Comparison of ENCODE assay signal across 22 mouse cellular contexts in genomic region chr17:54685143-54686040, GRCm38 (mm10).
DNase-seq lines count a peak whose midpoint lies in the region; ATAC-seq and TF ChIP-seq lines count a peak whose summit lies in the region.
"Had no signal": no experiment of that assay in that cellular context is flagged by ENCODE, and none has a peak within 500 bp of the region (broad histone marks: within the 10 kb centered on the region; RNA-seq: fewer than 3 reads in every experiment).

No protein-coding gene starts in this region.

- DNase-seq in kidney, adult 2 months, result peak; percentile 27
- DNase-seq in kidney, postnatal 10 days, result no peak
- DNase-seq in midbrain, embryonic 11.5 days (ENCODE audit: low spot score, missing footprints), result no peak
- peak; percentile 66 for DNase-seq in forelimb bud, embryonic 11.5 days (ENCODE audit: low read depth, low spot score)
- DNase-seq in adrenal gland, postnatal 25 days, result no peak
- DNase-seq in adrenal gland, adult 2 months, result no peak
- DNase-seq: adrenal gland, postnatal 14 days; cerebellum, adult 11-12 months; cerebellum, postnatal 25 days; gastrocnemius, postnatal 25 days; heart, adult 2 months; heart, postnatal 36 days; midbrain, embryonic 14.5 days; right cerebral cortex, postnatal 14 days had no signal

- TF ChIP-seq CTCF in kidney, adult 2 months (conservative IDR thresholded peaks at IDR 0.05; ENCODE audit: insufficient read depth, insufficient read length, low read depth, low read length), result no peak

- TF ChIP-seq POLR2A in kidney, adult 2 months (IDR thresholded peaks at IDR 0.05; ENCODE audit: low read depth, low read length), result no peak

- H3K4me3 ChIP-seq in kidney, adult 2 months (ENCODE audit: insufficient read depth, low read depth, low read length), result no peak overlapping the region
- no peak overlapping the region for H3K4me3 ChIP-seq in midbrain, embryonic 15.5 days
- H3K4me3 ChIP-seq in midbrain, embryonic 11.5 days (ENCODE audit: low read depth, low read length), result no peak overlapping the region
- no peak overlapping the region for H3K4me3 ChIP-seq in limb, embryonic 12.5 days (replicated peaks)
- H3K4me3 ChIP-seq: heart, adult 2 months; kidney, embryonic 15.5 days had no signal

- H3K4me2 ChIP-seq in midbrain, embryonic 15.5 days, result no peak overlapping the region
- H3K4me2 ChIP-seq in midbrain, embryonic 11.5 days, result no peak overlapping the region
- no peak overlapping the region for H3K4me2 ChIP-seq in limb, embryonic 12.5 days
- H3K4me2 ChIP-seq: hindbrain, embryonic 14.5 days; kidney, embryonic 15.5 days had no signal

- H3K9me3 ChIP-seq in midbrain, embryonic 15.5 days, result no peaks in the 10 kb centered on the region
- H3K9me3 ChIP-seq in midbrain, embryonic 11.5 days (ENCODE audit: control insufficient read depth, low read length), result no peaks in the 10 kb centered on the region
- peaks cover 5% of the 10 kb centered on the region; the same call in 1 of the 2 replicates for H3K9me3 ChIP-seq in limb, embryonic 12.5 days

- no peaks in the 10 kb centered on the region for H3K4me1 ChIP-seq in kidney, adult 2 months (ENCODE audit: control insufficient read depth, insufficient read depth, low read length)
- no peaks in the 10 kb centered on the region for H3K4me1 ChIP-seq in midbrain, embryonic 15.5 days
- H3K4me1 ChIP-seq in midbrain, embryonic 11.5 days (ENCODE audit: control insufficient read depth, insufficient read depth, low read length), result no peaks in the 10 kb centered on the region
- H3K4me1 ChIP-seq in limb, embryonic 12.5 days (replicated peaks), result no peaks in the 10 kb centered on the region
- H3K4me1 ChIP-seq: kidney, embryonic 15.5 days had no signal

- H3K36me3 ChIP-seq in kidney, adult 2 months (ENCODE audit: control insufficient read depth, insufficient read depth, low read length), result no peaks in the 10 kb centered on the region
- H3K36me3 ChIP-seq in midbrain, embryonic 15.5 days (replicated peaks), result no peaks in the 10 kb centered on the region
- no peaks in the 10 kb centered on the region for H3K36me3 ChIP-seq in midbrain, embryonic 11.5 days (ENCODE audit: control insufficient read depth, insufficient read depth, low read length)
- H3K36me3 ChIP-seq in limb, embryonic 12.5 days, result no peaks in the 10 kb centered on the region
- H3K36me3 ChIP-seq: G1E; kidney, embryonic 15.5 days had no signal

- H3K27ac ChIP-seq in kidney, adult 2 months (ENCODE audit: insufficient read depth, low read depth, low read length), result no peak overlapping the region
- no peak overlapping the region for H3K27ac ChIP-seq in midbrain, embryonic 15.5 days
- H3K27ac ChIP-seq in midbrain, embryonic 11.5 days (ENCODE audit: low read depth, low read length), result no peak overlapping the region
- no peak overlapping the region for H3K27ac ChIP-seq in limb, embryonic 12.5 days
- H3K27ac ChIP-seq: heart, adult 2 months; hindbrain, embryonic 14.5 days; kidney, embryonic 15.5 days; liver, embryonic 14.5 days had no signal

- no peaks in the 10 kb centered on the region for H3K27me3 ChIP-seq in kidney, adult 2 months (replicated peaks; ENCODE audit: control insufficient read depth, insufficient read depth, low read length)
- H3K27me3 ChIP-seq in midbrain, embryonic 15.5 days (replicated peaks), result no peaks in the 10 kb centered on the region
- no peaks in the 10 kb centered on the region for H3K27me3 ChIP-seq in midbrain, embryonic 11.5 days (ENCODE audit: control insufficient read depth, insufficient read depth, low read length)
- peaks cover 6% of the 10 kb centered on the region for H3K27me3 ChIP-seq in limb, embryonic 12.5 days
- H3K27me3 ChIP-seq: kidney, embryonic 15.5 days had no signal

- ATAC-seq in midbrain, embryonic 15.5 days (replicated peaks), result peak; percentile 75
- ATAC-seq in midbrain, embryonic 11.5 days (ENCODE audit: low FRiP score), result no peak
- peak; percentile 59; the same call in 1 of the 2 replicates for ATAC-seq in limb, embryonic 12.5 days (ENCODE audit: insufficient number of reproducible peaks, insufficient read depth, low FRiP score, low TSS enrichment, low read depth)
- ATAC-seq: activated CD4-positive, CD25-positive, alpha-beta regulatory T cell, adult 4 months; lung, postnatal 0 days had no signal

- WGBS in kidney, adult 2 months, result 42% methylated on average over 2 of the region's 2 CpGs
- 66% methylated on average over 2 of the region's 2 CpGs for WGBS in midbrain, embryonic 15.5 days
- 76% methylated on average over 2 of the region's 2 CpGs for WGBS in midbrain, embryonic 11.5 days
- 22% methylated on average over 2 of the region's 2 CpGs for WGBS in limb, embryonic 12.5 days

- H3K9ac ChIP-seq in midbrain, embryonic 15.5 days, result no peak overlapping the region
- no peak overlapping the region for H3K9ac ChIP-seq in midbrain, embryonic 11.5 days (ENCODE audit: low read length)
- no peak overlapping the region for H3K9ac ChIP-seq in limb, embryonic 12.5 days (replicated peaks)
- H3K9ac ChIP-seq: hindbrain, embryonic 14.5 days; kidney, embryonic 15.5 days; liver, embryonic 14.5 days had no signal

Comparison
In these comparisons a context has a peak if more than half of its experiments do, and no peak if none do; other contexts are left out.
1. DNase-seq: peak in kidney, adult 2 months (single experiment) and forelimb bud, embryonic 11.5 days (single experiment); none in kidney, postnatal 10 days (single experiment), midbrain, embryonic 11.5 days (single experiment), adrenal gland, postnatal 25 days (single experiment) and adrenal gland, adult 2 months (single experiment).